Mouse (Mus musculus): Measurements from ENCODE around the gene Pramef8. TPM values are rescaled to one million over a fixed set of nuclear protein-coding genes. Genes with fewer than 3 reads are reported as not detected.
A peak's percentile ranks its signal among the peaks of the same experiment; 100 is the strongest.

Gene Pramef8
- 1 to 10 TPM; 6.2 to 7.8 TPM for total RNA-seq (2021)
- long read RNA-seq, experiment 1, transcript Pramef8-202 (5 exons, 3,886 nt), result major isoform, 15 of 23 reads
- long read RNA-seq, experiment 1, transcript Pramef8-201 (4 exons, 3,260 nt), result minor isoform, 6 of 23 reads
- long read RNA-seq, experiment 1, partial matches to known transcripts, result 1 of 23 reads
- long read RNA-seq, experiment 1, other reads (novel, unspliced or antisense), result 1 of 23 reads
- long read RNA-seq, experiment 2, transcript Pramef8-202 (5 exons, 3,886 nt), result major isoform, 8 of 16 reads
- long read RNA-seq, experiment 2, transcript Pramef8-201 (4 exons, 3,260 nt), result minor isoform, 6 of 16 reads
- long read RNA-seq, experiment 2, partial matches to known transcripts, result 1 of 16 reads
- long read RNA-seq, experiment 2, other reads (novel, unspliced or antisense), result 1 of 16 reads

GRCm38 (mm10) chr4:143412219-143413092 lies at the start of gene Pramef8:
Gene Pramef8, plus strand, starts transcription at chr4:143412426.
- peak within 1 kb of the TSS; percentile 76 for H3K4me3 ChIP-seq
- peak; percentile 91 for DNase-seq
- peak within 1 kb of the TSS; percentile 98 for H3K27ac ChIP-seq
- TF ChIP-seq CTCF (IDR thresholded peaks at IDR 0.05), result no peak
- intact Hi-C loops (cut with DNase I), result no loop called here

GRCm38 (mm10) chr4:143366415-143367041 lies 45.7 kb upstream of the Pramef8 start:
- intact Hi-C loops (cut with DNase I), result no loop called here
- TF ChIP-seq CTCF (IDR thresholded peaks at IDR 0.05), result no peak
- no peak overlapping the region for H3K27ac ChIP-seq
- H3K4me3 ChIP-seq, result no peak overlapping the region
- no peak for DNase-seq

GRCm38 (mm10) chr4:143379480-143379879 lies 32.7 kb upstream of the Pramef8 start:
- Histone ChIP-seq H3K27ac (no peak overlapping the region), H3K4me3 (no peak overlapping the region)
- TF ChIP-seq CTCF (IDR thresholded peaks at IDR 0.05), result no peak
- DNase-seq, result no peak
- intact Hi-C loops (cut with DNase I), result no loop called here

GRCm38 (mm10) chr4:143379931-143380715 lies 32.1 kb upstream of the Pramef8 start:
- no peak for DNase-seq
- no peak for TF ChIP-seq CTCF (IDR thresholded peaks at IDR 0.05)
- Histone ChIP-seq H3K4me3 (no peak overlapping the region), H3K27ac (no peak overlapping the region)
- intact Hi-C loops (cut with DNase I), result loop anchor here (1.0 to 2.0 kb wide), 2 partner anchors 55 to 121 kb away; no protein-coding TSS in a partner anchor

GRCm38 (mm10) chr4:143380716-143381004 lies 31.6 kb upstream of the Pramef8 start:
- Histone ChIP-seq H3K4me3 (no peak overlapping the region), H3K27ac (no peak overlapping the region)
- DNase-seq, result peak; percentile 40
- intact Hi-C loops (cut with DNase I), result loop anchor here (1.0 to 2.0 kb wide), 2 partner anchors 55 to 122 kb away; no protein-coding TSS in a partner anchor
- peak; percentile 90 for TF ChIP-seq CTCF (IDR thresholded peaks at IDR 0.05)

- Histone ChIP-seq H3K4me3 (no peak overlapping the region), H3K27ac (no peak overlapping the region)
- no peak for TF ChIP-seq CTCF (IDR thresholded peaks at IDR 0.05)
- intact Hi-C loops (cut with DNase I), result no loop called here
- DNase-seq, result no peak
These were observed 30.1 kb upstream of the Pramef8 start for GRCm38 (mm10) chr4:143382163-143382562.

GRCm38 (mm10) chr4:143383646-143384045 lies 28.6 kb upstream of the Pramef8 start:
- peak; percentile 56 for TF ChIP-seq CTCF (IDR thresholded peaks at IDR 0.05)
- intact Hi-C loops (cut with DNase I), result no loop called here
- Histone ChIP-seq H3K4me3 (no peak overlapping the region), H3K27ac (no peak overlapping the region)
- DNase-seq, result no peak

GRCm38 (mm10) chr4:143388955-143389702 lies 23.1 kb upstream of the Pramef8 start:
- intact Hi-C loops (cut with DNase I), result no loop called here
- H3K4me3 ChIP-seq, result peak overlapping the region; percentile 67

GRCm38 (mm10) chr4:143394181-143394580 lies 18.0 kb upstream of the Pramef8 start, which contains the start of gene Pramel1:
Gene Pramel1, plus strand, starts transcription at chr4:143394428.
- Histone ChIP-seq H3K27ac (no peak within 1 kb of the TSS), H3K4me3 (no peak within 1 kb of the TSS)
- TF ChIP-seq CTCF (IDR thresholded peaks at IDR 0.05), result no peak
- intact Hi-C loops (cut with DNase I), result no loop called here
- peak; percentile 24 for DNase-seq

More at GRCm38 (mm10) chr4:143388955-143389702, 23.1 kb upstream of the Pramef8 start:
- H3K27ac ChIP-seq, result no peak overlapping the region
- DNase-seq, result peak; percentile 64
- TF ChIP-seq CTCF (IDR thresholded peaks at IDR 0.05), result peak; percentile 55

- peak overlapping the region; percentile 98 for H3K27ac ChIP-seq
- peak overlapping the region; percentile 76 for H3K4me3 ChIP-seq
- no peak for DNase-seq
- TF ChIP-seq CTCF (IDR thresholded peaks at IDR 0.05), result no peak
- intact Hi-C loops (cut with DNase I), result no loop called here
These were observed 534 bp upstream of the Pramef8 start for GRCm38 (mm10) chr4:143411566-143412218.

GRCm38 (mm10) chr4:143413621-143414020 lies 1.4 kb downstream of the Pramef8 start:
- intact Hi-C loops (cut with DNase I), result no loop called here
- DNase-seq, result no peak
- Histone ChIP-seq H3K4me3 (peak overlapping the region; percentile 76), H3K27ac (no peak overlapping the region)
- TF ChIP-seq CTCF (IDR thresholded peaks at IDR 0.05), result no peak
